ENCODE assay signal across 8 mouse cellular contexts in the genomic region with DNA sequence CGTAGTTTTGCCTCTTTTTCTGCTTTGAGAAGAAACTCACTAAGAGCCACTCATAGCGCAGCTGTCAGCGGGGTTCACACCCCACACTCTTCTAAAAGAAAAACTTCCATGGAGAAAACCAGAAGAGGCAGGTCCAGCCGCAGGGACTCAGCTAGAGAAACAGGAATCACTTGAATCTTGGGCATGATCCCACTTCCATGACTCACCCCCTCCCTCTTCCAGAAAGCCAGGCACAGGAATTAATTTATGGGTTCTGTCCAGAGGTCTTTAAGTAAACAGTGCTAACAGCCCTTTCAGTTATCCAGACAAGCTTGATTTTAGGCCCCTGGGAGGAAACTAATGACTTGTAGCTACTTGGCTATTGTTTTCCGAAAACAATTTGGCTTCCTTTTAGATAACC.
DNase-seq lines count a peak whose midpoint lies in the region; ATAC-seq and TF ChIP-seq lines count a peak whose summit lies in the region.

No protein-coding gene starts in this region.

- ATAC-seq in activated CD4-positive, CD25-positive, alpha-beta regulatory T cell, adult 4 months: no peak

- TF ChIP-seq POLR2A in heart, adult 2 months (IDR thresholded peaks at IDR 0.05; ENCODE audit: insufficient read depth, low read depth, low read length): no peak

- no peaks in the 10 kb centered on the region for H3K79me2 ChIP-seq in heart, adult 2 months (replicated peaks; ENCODE audit: control insufficient read depth, insufficient read depth, low read length)

- no peak overlapping the region for H3K4me3 ChIP-seq in heart, adult 2 months
- no peak overlapping the region for H3K4me3 ChIP-seq in heart, embryonic 10.5 days

- no peak overlapping the region for H3K9ac ChIP-seq in heart, adult 2 months (ENCODE audit: low read depth, low read length)

- H3K27ac ChIP-seq in heart, adult 2 months: peak overlapping the region; percentile 41; the same call in 1 of the 2 replicates
- H3K27ac ChIP-seq in heart, embryonic 10.5 days: no peak overlapping the region

- TF ChIP-seq EP300 in heart, adult 2 months (IDR thresholded peaks at IDR 0.05; ENCODE audit: insufficient read depth, low read depth, low read length): no peak

- WGBS in heart, adult 2 months: 39% methylated on average over 5 of the region's 5 CpGs
- 49% methylated on average over 5 of the region's 5 CpGs for WGBS in heart, embryonic 10.5 days

- H3K36me3 ChIP-seq in heart, adult 2 months (ENCODE audit: control insufficient read depth, insufficient read depth, low read length): no peaks in the 10 kb centered on the region
- H3K36me3 ChIP-seq in heart, embryonic 10.5 days: no peaks in the 10 kb centered on the region

- H3K9me3 ChIP-seq in heart, embryonic 10.5 days: no peaks in the 10 kb centered on the region

- DNase-seq in heart, adult 2 months: peak in 1 of 2 experiments; percentile 46
- no peak for DNase-seq in heart, embryonic 10.5 days (ENCODE audit: low spot score)
- DNase-seq in adrenal gland, adult 8-10 months: peak; percentile 11
- DNase-seq in heart, postnatal 10 days: peak; percentile 46 to 55
- peak; percentile 69 for DNase-seq in lung, postnatal 25 days (ENCODE audit: low spot score)
- no peak for DNase-seq in thymus, postnatal 14 days
- no peak for DNase-seq in left cerebral cortex, adult 8-10 months (ENCODE audit: low spot score in 2 of 2)

- TF ChIP-seq CTCF in heart, adult 2 months (IDR thresholded peaks at IDR 0.05): no peak

- peaks cover 2% of the 10 kb centered on the region; the same call in 1 of the 2 replicates for H3K4me1 ChIP-seq in heart, adult 2 months (ENCODE audit: control insufficient read depth, insufficient read depth, low read length)
- H3K4me1 ChIP-seq in heart, embryonic 10.5 days: peaks cover 22% of the 10 kb centered on the region; the same call in 1 of the 2 replicates

- intact Hi-C loops in heart, adult 2 months (cut with DNase I): no loop called here
- intact Hi-C loops in heart, postnatal 10 days (cut with DNase I): no loop called here

- no peaks in the 10 kb centered on the region for H3K27me3 ChIP-seq in heart, adult 2 months (ENCODE audit: control insufficient read depth, insufficient read depth, low read length)
- H3K27me3 ChIP-seq in heart, embryonic 10.5 days (ENCODE audit: insufficient read depth, poor library complexity, severe bottlenecking): peaks cover 10% of the 10 kb centered on the region; the same call in 1 of the 2 replicates

Comparison
In these comparisons a context has a peak if more than half of its experiments do, and no peak if none do; other contexts are left out.
1. DNase-seq: peak in adrenal gland, adult 8-10 months (single experiment), heart, postnatal 10 days (2 of 2) and lung, postnatal 25 days (single experiment); none in heart, embryonic 10.5 days (single experiment), thymus, postnatal 14 days (single experiment) and left cerebral cortex, adult 8-10 months (0 of 2).